Mouse (Mus musculus) heart, postnatal 0 days (tissue): ENCODE results near the gene Syt1.

Source experiments
- CTCF ChIP-seq: IDR thresholded peaks from 2 replicates; pipeline ENCODE4 v1.5.1; 2016; ENCODE audit warnings: antibody characterized with exemption, control low read depth, low read depth
- EP300 ChIP-seq: IDR thresholded peaks from 2 replicates; pipeline ENCODE4 v1.6.1; 2016; ENCODE audit warnings: antibody characterized with exemption, low read depth

DNA sequence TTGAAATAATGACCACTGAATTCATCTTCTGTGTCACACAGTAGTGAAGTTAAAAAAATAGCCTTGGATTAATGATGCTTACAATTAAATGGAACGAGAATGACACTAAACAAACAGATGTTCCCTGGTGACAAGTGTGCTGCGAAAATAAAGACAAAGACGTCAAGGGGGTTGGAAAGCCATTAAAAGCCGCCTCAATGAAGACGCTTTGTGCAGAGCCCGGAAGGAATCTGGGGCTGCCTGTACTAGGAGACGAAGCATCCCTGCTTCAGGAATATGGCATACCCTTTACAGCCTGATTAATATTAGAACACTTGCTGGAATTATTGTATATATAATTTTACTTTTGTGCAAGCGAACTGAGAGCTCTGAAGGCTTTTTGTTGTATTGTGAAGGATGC lies 234.0 kb downstream of the Syt1 start:
- no peak for TF ChIP-seq CTCF
- no peak for TF ChIP-seq EP300
